Mouse (Mus musculus): ENCODE results near the gene Gne. TPM values are rescaled to one million over a fixed set of nuclear protein-coding genes. Genes with fewer than 3 reads are reported as not detected.

Gne gene
- polyA plus RNA-seq (2014; fragmentation: Nextera tagmentation; extraction: Ambion mirVana): 31.3 and 31.5 TPM in 2 replicates

DNA sequence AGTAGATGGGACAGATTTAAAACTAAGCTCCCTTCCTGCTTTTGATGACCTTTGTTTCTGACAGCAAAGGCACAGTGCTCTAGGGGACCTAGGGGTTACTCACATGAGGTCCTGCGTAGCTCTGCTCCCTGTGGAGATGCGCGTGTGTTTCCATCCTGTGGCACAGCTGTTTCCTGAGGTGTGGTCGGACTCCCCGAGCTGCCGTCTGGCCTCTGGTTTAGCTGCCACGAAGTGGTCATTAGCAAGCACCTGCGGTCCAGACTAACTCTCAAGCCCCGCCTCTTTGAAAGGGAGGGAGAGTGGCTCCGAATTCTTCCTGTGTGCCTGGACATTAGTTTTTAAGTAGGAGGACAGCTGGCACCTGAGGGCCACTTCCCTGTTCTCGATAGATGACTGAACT lies at the start of gene Gne:
Gene Gne, minus strand, starts transcription at position 233 of the 400 bp plus-strand sequence.
- WGBS: 17% methylated on average over 11 of the region's 11 CpGs
- Histone ChIP-seq H3K27ac (replicated peaks in 1 of 2; ENCODE audit: control insufficient read depth in 1 of 2, insufficient read depth in 1 of 2, low read depth in 2 of 2, low read length in 2 of 2) (0 out of 4 replicates have a peak within 1 kb of the TSS, but pooled peaks of 1 of the 2 experiments have one; percentile 9), H3K4me2 (ENCODE audit: low read length) (0 out of 2 replicates have a peak within 1 kb of the TSS, but pooled peaks have one; percentile 21), H3K36me3 (ENCODE audit: control insufficient read depth, insufficient read depth, low read length) (no peaks in the 10 kb centered on the region), H3K9ac (ENCODE audit: low read length) (no peak within 1 kb of the TSS), H3K4me3 (ENCODE audit: control insufficient read depth in 1 of 2, insufficient read depth in 1 of 2, low read depth in 1 of 2, low read length in 2 of 2) (no peak within 1 kb of the TSS), H3K9me3 (ENCODE audit: control insufficient read depth, low read length) (no peaks in the 10 kb centered on the region), H3K4me1 (ENCODE audit: control insufficient read depth in 2 of 2, insufficient read depth in 2 of 2, low read length in 2 of 2) (peaks cover 0 to 3% of the 10 kb centered on the region in 2 experiments; a peak in 1 of 4 replicates), H3K27me3 (ENCODE audit: control insufficient read depth, insufficient read depth, low read length) (no peaks in the 10 kb centered on the region)
- ATAC-seq (ENCODE audit: insufficient number of reproducible peaks, insufficient read depth, low FRiP score, low read depth): peak; percentile 68; the same call in 1 of the 2 replicates

DNA sequence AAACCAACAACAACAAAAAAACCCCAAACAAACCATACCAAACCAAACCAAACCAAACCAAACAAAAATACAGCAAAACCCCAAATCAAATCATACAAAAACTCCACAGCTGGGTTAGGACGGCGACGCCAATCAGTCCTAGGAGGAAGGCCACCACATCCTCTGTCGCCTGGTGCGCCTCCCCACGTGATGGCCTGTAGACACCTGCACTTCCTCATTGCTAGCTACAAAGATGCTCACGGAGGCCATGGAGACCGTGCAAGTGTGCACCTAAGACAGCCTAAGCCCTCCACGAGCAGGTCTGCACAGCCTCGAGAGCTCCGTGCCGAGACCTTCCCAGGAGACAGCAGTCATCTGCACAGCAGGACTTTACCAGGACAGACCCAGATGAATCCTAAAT lies 42.8 kb upstream of the Gne start:
- Histone ChIP-seq H3K27me3 (ENCODE audit: control insufficient read depth, insufficient read depth, low read length) (no peaks in the 10 kb centered on the region), H3K9ac (ENCODE audit: low read length) (no peak overlapping the region), H3K4me2 (ENCODE audit: low read length) (no peak overlapping the region), H3K36me3 (ENCODE audit: control insufficient read depth, insufficient read depth, low read length) (peaks cover 71% of the 10 kb centered on the region), H3K27ac (replicated peaks in 1 of 2; ENCODE audit: control insufficient read depth in 1 of 2, insufficient read depth in 1 of 2, low read depth in 2 of 2, low read length in 2 of 2) (no peak overlapping the region), H3K9me3 (ENCODE audit: control insufficient read depth, low read length) (no peaks in the 10 kb centered on the region), H3K4me3 (ENCODE audit: control insufficient read depth in 1 of 2, insufficient read depth in 1 of 2, low read depth in 1 of 2, low read length in 2 of 2) (no peak overlapping the region), H3K4me1 (ENCODE audit: control insufficient read depth in 2 of 2, insufficient read depth in 2 of 2, low read length in 2 of 2) (no peaks in the 10 kb centered on the region)
- WGBS: 94% methylated on average over 12 of the region's 12 CpGs
- no peak for ATAC-seq (ENCODE audit: insufficient number of reproducible peaks, insufficient read depth, low FRiP score, low read depth)

DNA sequence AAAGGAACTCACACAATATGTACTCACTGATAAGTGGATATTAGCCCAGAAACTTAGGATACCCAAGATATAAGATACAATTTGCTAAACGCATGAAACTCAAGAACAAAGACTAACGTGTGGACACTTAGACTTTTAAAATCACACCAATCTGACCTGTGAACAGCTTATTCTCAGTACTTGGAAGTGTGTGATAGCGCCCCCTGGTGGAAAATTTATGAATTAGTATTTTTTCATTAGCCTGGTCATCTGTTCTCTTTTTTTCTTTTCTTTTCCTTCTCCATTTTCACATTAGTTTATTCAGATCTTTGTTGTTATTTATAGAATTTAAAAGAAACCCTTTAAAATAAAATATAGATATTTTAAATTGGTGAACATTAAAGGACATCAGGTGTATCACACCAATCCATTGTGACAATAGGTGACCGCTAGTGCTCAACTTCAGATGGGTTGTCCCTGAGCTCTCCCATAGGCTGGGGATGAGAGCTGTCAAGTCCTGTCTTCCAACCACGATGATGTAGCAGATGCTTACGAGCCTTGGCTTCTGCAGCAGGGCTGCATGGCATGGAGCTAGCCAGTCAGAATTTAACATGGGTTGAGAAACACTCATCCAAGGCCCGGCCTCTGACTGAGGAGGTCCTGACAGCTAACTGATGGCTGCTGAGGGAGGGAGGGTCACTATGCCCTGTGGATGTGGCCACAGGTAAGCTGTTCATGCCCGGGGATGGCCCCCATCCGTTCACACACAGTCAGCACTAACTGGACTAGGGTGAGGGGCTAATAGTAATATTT lies 35.6 kb upstream of the Gne start:
- Histone ChIP-seq H3K9me3 (ENCODE audit: control insufficient read depth, low read length) (no peaks in the 10 kb centered on the region), H3K4me1 (ENCODE audit: control insufficient read depth in 2 of 2, insufficient read depth in 2 of 2, low read length in 2 of 2) (no peaks in the 10 kb centered on the region), H3K4me2 (ENCODE audit: low read length) (no peak overlapping the region), H3K27ac (replicated peaks in 1 of 2; ENCODE audit: control insufficient read depth in 1 of 2, insufficient read depth in 1 of 2, low read depth in 2 of 2, low read length in 2 of 2) (no peak overlapping the region), H3K4me3 (ENCODE audit: control insufficient read depth in 1 of 2, insufficient read depth in 1 of 2, low read depth in 1 of 2, low read length in 2 of 2) (no peak overlapping the region), H3K27me3 (ENCODE audit: control insufficient read depth, insufficient read depth, low read length) (no peaks in the 10 kb centered on the region), H3K9ac (ENCODE audit: low read length) (no peak overlapping the region), H3K36me3 (ENCODE audit: control insufficient read depth, insufficient read depth, low read length) (0 out of 2 replicates have a peak, but pooled peaks cover 4% of the 10 kb centered on the region)
- WGBS: 44% methylated on average over 9 of the region's 9 CpGs
- ATAC-seq (ENCODE audit: insufficient number of reproducible peaks, insufficient read depth, low FRiP score, low read depth): no peak

DNA sequence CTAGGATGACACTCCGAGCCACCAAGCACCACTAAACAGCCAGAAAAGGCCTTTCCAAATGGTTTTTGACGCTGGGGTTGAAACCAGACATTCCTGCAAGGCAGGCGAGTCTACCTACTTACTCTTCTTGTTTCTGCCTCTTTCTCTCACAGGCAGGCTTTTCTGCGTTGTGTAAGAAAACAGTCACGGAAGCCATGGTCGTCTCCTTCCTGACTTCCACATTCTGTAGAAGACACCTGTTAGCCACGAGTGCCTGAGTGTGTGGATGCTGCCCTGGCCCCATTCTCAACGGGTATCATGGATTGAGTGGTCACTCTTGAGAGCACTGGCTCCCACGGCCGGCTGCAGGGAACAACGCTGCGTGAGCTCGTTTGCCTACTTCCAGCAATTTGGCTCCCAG lies 31.1 kb upstream of the Gne start:
- Histone ChIP-seq H3K27me3 (ENCODE audit: control insufficient read depth, insufficient read depth, low read length) (no peaks in the 10 kb centered on the region), H3K36me3 (ENCODE audit: control insufficient read depth, insufficient read depth, low read length) (no peaks in the 10 kb centered on the region), H3K9ac (ENCODE audit: low read length) (no peak overlapping the region), H3K4me3 (ENCODE audit: control insufficient read depth in 1 of 2, insufficient read depth in 1 of 2, low read depth in 1 of 2, low read length in 2 of 2) (no peak overlapping the region), H3K4me2 (ENCODE audit: low read length) (no peak overlapping the region), H3K27ac (replicated peaks in 1 of 2; ENCODE audit: control insufficient read depth in 1 of 2, insufficient read depth in 1 of 2, low read depth in 2 of 2, low read length in 2 of 2) (no peak overlapping the region), H3K9me3 (ENCODE audit: control insufficient read depth, low read length) (no peaks in the 10 kb centered on the region), H3K4me1 (ENCODE audit: control insufficient read depth in 2 of 2, insufficient read depth in 2 of 2, low read length in 2 of 2) (peaks cover 9 to 13% of the 10 kb centered on the region in 2 experiments)
- no peak for ATAC-seq (ENCODE audit: insufficient number of reproducible peaks, insufficient read depth, low FRiP score, low read depth)
- 83% methylated on average over 13 of the region's 13 CpGs for WGBS

DNA sequence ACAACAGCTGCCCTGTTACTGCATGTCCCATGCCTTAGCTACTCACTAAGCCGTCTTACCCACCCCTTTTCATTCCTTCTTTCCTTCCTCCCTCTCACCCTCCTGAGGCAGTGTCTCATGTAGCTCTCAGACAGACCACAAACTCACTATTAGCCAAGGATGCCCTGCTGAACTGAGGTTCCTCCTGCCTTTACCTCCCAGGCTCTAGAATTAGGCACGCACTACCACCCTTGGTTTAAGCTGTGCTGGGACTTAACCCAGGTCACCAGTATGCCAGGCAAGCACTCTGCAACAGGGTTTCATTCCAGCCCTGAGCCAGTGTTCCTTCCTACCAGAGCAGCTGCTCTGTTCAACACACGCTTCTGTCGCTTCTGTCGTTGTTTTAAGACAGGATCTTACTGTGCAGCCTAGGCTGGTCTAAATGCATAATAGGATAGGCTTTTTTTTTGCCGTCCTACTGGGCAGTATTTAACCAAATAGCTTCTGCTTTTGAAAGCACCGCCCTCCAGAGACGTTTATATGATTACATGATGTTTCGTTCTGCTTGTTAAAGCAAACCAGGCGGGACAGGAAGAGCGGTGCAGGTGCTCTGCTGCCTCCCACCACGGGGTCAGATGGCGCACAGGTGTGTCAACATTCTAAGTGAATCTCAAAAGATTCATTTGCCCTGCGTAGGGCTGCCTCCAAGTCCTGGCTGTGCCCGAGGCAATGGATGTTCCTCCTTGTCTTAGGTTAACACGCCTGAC lies 29.6 kb upstream of the Gne start:
- Histone ChIP-seq H3K9me3 (ENCODE audit: control insufficient read depth, low read length) (no peaks in the 10 kb centered on the region), H3K4me3 (ENCODE audit: control insufficient read depth in 1 of 2, insufficient read depth in 1 of 2, low read depth in 1 of 2, low read length in 2 of 2) (no peak overlapping the region), H3K27ac (replicated peaks in 1 of 2; ENCODE audit: control insufficient read depth in 1 of 2, insufficient read depth in 1 of 2, low read depth in 2 of 2, low read length in 2 of 2) (no peak overlapping the region), H3K4me1 (ENCODE audit: control insufficient read depth in 2 of 2, insufficient read depth in 2 of 2, low read length in 2 of 2) (peaks cover 9 to 13% of the 10 kb centered on the region in 2 experiments), H3K4me2 (ENCODE audit: low read length) (no peak overlapping the region), H3K27me3 (ENCODE audit: control insufficient read depth, insufficient read depth, low read length) (no peaks in the 10 kb centered on the region), H3K9ac (ENCODE audit: low read length) (peak overlapping the region; percentile 21; the same call in 1 of the 2 replicates), H3K36me3 (ENCODE audit: control insufficient read depth, insufficient read depth, low read length) (no peaks in the 10 kb centered on the region)
- WGBS: 46% methylated on average over 16 of the region's 16 CpGs
- ATAC-seq (ENCODE audit: insufficient number of reproducible peaks, insufficient read depth, low FRiP score, low read depth): no peak

DNA sequence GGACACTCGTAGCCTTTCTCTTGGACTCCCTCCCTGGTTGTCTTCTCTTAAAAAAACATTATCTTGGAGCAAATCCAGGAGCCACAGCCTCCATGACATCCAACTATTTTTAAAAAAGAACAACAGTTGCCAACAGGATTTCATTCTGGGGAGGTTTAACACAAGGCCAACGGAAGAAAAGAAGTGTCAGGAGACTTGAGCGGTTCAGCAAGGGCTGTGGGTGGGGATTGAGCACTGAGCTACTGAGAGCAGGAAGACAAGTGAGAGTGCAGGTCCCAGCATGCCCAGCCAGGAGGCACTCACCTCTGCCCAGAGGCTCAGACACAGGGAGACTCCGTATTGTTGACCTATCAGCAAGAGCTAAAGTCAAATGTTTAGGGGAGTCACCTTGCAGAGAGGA lies 28.8 kb upstream of the Gne start:
- Histone ChIP-seq H3K4me3 (ENCODE audit: control insufficient read depth in 1 of 2, insufficient read depth in 1 of 2, low read depth in 1 of 2, low read length in 2 of 2) (no peak overlapping the region), H3K27ac (replicated peaks in 1 of 2; ENCODE audit: control insufficient read depth in 1 of 2, insufficient read depth in 1 of 2, low read depth in 2 of 2, low read length in 2 of 2) (peak overlapping the region; percentile 24 to 37; a peak in 1 of 4 replicates), H3K4me1 (ENCODE audit: control insufficient read depth in 2 of 2, insufficient read depth in 2 of 2, low read length in 2 of 2) (peaks cover 9 to 15% of the 10 kb centered on the region in 2 experiments), H3K36me3 (ENCODE audit: control insufficient read depth, insufficient read depth, low read length) (no peaks in the 10 kb centered on the region), H3K27me3 (ENCODE audit: control insufficient read depth, insufficient read depth, low read length) (no peaks in the 10 kb centered on the region), H3K4me2 (ENCODE audit: low read length) (no peak overlapping the region; the same call in 1 of the 2 replicates), H3K9ac (ENCODE audit: low read length) (no peak overlapping the region), H3K9me3 (ENCODE audit: control insufficient read depth, low read length) (no peaks in the 10 kb centered on the region)
- 19% methylated on average over 4 of the region's 4 CpGs for WGBS
- no peak for ATAC-seq (ENCODE audit: insufficient number of reproducible peaks, insufficient read depth, low FRiP score, low read depth)

DNA sequence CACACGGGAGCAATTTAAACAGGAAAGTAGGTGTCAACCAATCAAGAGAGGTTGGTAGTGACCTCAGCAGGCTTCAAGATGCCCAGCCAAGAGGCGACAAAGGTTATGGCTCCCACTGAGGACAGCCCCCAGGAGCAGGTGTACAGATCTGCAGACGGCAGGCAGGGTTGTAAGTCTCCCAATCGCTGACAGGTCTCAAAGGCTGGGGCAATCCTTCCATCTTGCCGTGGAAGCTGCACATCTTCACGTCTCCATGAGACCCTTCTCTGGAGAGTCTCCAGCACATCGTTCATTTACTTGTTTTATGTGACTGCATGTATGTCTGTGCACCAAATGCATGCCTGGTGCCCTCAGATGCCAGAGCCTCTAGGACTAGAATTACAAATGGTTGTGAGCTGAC lies 26.8 kb upstream of the Gne start:
- Histone ChIP-seq H3K27ac (replicated peaks in 1 of 2; ENCODE audit: control insufficient read depth in 1 of 2, insufficient read depth in 1 of 2, low read depth in 2 of 2, low read length in 2 of 2) (no peak overlapping the region), H3K36me3 (ENCODE audit: control insufficient read depth, insufficient read depth, low read length) (no peaks in the 10 kb centered on the region), H3K4me1 (ENCODE audit: control insufficient read depth in 2 of 2, insufficient read depth in 2 of 2, low read length in 2 of 2) (peaks cover 13 to 32% of the 10 kb centered on the region in 2 experiments)

More for the DNA sequence above, 26.8 kb upstream of the Gne start:
- no peaks in the 10 kb centered on the region for H3K9me3 ChIP-seq (ENCODE audit: control insufficient read depth, low read length)
- ATAC-seq (ENCODE audit: insufficient number of reproducible peaks, insufficient read depth, low FRiP score, low read depth): no peak
- WGBS: 80% methylated on average over 7 of the region's 7 CpGs
- H3K9ac ChIP-seq (ENCODE audit: low read length): no peak overlapping the region
- no peak overlapping the region for H3K4me2 ChIP-seq (ENCODE audit: low read length)
- H3K27me3 ChIP-seq (ENCODE audit: control insufficient read depth, insufficient read depth, low read length): no peaks in the 10 kb centered on the region
- no peak overlapping the region for H3K4me3 ChIP-seq (ENCODE audit: control insufficient read depth in 1 of 2, insufficient read depth in 1 of 2, low read depth in 1 of 2, low read length in 2 of 2)
